Mouse (Mus musculus): Measurements from ENCODE around the gene Sorbs2.

Sorbs2 gene

DNA sequence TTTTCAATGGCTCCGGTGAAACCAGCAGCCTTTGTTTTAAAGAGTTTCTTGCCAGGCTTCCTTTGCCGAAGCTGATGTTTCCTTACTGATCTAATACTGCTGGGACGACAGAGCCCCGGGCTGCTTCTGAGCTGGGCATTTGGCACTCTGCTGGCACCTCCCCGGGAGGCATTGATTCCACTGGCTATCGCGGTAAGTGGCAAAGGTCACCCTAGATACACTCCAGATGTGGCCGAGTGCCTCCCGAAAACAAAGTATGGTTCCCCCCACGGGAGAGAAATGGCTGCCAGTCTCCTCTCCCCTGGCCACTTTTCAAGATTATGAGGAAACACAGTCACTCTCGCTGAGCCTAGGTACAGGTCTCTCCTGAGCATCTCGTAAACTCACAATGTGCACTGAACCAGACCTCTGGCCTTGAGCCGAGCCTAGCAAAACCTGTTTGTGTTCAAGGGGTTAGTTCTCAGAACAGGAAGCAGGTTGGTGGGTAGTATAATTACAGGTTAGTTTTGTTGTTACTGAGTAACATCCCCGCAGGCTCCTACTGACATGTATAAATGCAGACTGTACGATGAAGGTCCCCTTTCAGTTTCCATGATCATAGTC, 114.1 kb downstream of the Sorbs2 start:
- DNase-seq (ENCODE audit: low read depth in 1 of 2, low spot score in 2 of 2): no peak

DNA sequence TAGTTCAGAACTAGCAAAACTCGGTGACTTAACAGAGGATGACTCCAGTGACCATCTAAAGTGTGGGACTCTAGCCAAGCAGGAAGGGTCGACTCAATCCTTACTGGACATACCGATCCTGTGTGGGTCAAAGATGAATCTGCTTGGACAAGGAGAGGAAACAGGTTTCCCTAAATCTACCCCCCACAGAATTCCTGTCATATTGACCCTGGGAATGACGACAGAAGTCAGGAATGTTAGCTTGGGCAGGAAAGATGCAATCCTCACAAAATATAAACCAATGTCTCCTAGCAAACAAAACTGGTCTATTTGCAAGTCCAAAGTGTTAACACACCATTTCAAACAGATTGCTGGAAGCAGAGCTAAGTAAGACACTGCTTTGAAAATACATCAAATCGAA, 118.8 kb downstream of the Sorbs2 start:
- DNase-seq (ENCODE audit: low read depth in 1 of 2, low spot score in 2 of 2): no peak

DNA sequence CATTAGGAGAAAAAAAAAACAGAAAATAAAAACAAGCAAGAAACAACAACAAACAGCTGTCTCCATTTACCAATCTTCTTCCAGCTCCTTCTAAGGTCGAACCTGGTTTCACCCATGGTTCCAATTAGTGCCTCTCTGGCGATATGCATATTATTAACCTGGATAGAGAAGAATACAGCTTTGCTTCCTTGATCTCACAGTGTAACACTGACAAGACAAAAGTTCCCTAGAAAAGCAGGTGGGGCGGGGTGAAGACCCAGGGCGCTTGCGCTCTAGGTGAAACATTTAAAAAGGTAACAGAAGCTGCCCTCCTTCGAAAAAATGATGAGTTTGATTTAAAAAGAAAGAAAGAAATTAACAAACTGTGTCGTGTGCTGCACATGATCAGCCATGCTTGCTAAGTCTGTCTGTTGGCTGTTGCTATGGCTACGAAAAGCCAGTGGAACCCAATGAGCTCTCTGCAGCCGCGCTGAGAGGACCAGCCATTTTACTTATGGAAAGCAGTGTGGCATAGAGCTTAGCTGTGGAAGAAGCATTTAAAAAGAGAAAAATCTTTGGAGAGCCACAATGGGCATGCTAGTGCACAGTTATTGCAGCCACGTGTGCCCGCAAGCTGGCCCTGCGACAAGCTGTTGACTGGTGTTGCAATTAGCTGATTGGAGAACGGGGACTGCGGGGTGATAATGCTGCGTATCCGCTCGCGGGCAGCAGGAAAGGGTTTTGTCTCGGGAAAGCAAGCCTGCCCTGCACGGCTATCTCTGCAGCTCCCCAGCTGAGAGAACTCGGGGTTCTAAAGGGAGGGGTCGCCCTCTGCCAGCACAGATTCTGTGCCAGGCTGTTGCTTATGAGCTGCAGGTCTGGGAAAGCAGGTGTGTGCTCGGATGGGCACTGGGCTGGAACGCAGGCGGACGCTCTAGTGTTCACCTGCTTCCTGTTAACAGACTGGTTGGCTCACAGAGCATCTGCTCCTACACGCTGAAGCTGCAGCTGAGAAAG, 120.0 kb downstream of the Sorbs2 start:
- no peak for DNase-seq (ENCODE audit: low read depth in 1 of 2, low spot score in 2 of 2)

DNA sequence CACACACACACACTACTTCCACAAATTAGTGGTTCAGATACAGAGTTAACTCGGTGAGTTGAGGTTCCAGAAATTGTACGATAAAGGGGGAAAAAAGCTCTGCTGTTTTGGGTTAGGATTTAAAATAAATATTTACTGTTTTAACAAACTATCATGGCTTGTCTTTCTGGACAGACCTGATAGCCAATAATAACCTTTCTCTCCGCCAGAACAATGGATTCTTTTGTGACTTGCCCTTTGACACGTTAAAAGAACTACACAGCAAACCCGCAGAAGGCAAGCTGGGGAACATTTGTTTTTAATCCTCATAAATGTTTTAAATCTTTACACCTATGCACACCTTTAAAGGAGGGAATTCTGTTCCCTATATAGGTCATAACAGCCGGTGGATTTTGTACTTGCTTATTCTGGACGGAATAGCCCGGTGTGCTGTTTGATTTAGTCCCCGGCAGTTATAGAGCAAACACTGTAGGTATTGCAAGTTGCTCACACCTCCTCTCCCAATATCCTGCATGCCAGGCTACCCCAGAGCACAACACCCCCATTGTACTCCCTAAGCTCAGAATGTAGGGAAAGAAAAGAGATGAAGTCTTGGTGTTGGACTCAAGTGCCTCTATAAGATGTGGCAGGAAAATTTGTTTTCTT, 121.0 kb downstream of the Sorbs2 start:
- DNase-seq (ENCODE audit: low read depth in 1 of 2, low spot score in 2 of 2): no peak

DNA sequence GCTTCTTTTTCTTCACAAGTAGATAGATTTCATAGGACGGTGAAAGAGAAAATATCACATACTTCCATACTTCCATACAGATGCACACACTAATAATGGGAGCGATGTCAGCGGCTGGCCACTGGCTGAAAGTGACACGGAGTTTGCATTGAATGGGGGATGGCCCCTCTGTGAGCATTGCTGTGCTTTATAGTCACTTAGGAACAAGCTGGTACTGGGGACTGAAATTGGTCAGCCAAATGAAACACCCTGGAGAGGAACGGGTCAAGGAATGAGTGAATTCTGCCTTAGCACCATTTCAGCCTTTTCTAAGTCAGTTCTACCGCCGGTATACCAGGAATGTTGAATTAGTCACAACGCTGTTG, 121.5 kb downstream of the Sorbs2 start:
- no peak for DNase-seq (ENCODE audit: low read depth in 1 of 2, low spot score in 2 of 2)

DNA sequence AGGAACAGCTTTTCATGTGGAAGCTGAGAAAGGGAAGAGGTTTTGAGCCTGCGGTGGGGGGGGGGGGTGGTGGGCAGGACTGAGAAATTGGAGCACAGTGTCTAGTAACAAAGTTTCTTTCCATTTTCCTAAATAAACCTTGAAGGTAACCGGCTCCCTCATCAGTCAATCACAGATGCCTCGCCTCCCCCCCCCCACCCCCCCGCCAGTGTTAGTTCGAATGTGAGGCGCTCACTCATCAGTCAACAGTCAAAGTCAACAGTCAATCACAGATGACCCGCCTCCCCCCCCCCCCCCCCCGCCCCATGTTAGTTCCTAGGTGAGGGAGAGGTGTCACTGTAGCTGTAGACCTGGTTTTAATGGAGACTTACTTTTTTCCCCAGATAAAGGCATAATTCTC, 123.4 kb downstream of the Sorbs2 start:
- DNase-seq (ENCODE audit: low read depth in 1 of 2, low spot score in 2 of 2): no peak

DNA sequence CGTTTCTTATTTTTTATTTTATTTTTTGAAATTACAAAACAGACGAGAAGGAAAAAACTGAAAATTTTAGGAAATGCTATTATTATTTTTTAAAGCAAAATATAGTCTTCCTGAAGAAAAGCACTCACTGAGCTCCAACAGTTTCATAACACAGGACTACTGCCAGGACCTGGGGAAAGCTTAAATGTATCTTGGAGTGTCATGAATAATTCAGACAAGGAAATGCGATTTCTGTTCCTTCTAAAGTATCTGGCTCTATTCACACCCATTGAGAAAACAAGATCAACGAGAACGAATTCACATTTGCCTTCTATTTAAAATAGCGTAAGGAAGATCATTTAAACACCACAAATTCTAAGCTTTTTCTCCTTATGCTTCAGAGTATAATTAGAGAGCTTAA, 127.6 kb downstream of the Sorbs2 start:
- no peak for DNase-seq (ENCODE audit: low read depth in 1 of 2, low spot score in 2 of 2)

DNA sequence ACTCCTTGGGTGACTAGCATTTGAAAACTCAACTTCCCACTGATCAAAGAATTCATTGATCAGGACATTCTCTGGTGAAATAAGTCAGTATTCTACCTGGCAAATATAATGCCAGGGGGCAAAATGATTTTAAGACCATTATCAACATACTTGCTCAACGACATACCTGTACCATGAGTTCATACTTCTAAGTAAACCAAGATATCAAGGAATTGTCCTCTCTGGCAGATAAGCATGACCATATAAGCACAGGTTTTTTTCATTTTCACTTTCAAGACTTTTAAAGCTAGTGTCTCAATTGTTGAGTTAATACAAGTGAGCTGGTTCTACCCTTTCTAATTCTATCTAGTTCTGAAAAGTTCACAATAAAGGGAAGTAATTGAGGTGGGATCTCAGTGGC, 130.2 kb downstream of the Sorbs2 start:
- DNase-seq (ENCODE audit: low read depth in 1 of 2, low spot score in 2 of 2): no peak

DNA sequence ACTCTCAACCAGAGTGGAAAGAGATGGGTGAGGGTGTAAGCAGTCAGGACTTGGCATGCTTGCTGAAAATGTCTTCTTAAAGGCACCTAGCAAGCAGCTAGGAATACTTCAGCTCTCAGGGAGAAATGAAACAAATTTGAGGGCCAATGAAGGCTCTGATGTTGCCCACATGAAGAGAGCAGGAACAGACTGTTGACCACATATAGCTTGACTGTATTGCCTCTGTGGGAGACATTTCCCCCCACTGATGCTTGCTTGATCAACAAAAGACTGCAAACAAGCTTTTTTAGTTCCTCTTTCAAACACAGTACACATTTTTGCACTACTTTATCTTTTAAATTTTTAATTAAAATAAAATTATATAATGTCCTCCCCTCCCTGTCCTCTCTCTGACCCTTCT, 131.9 kb downstream of the Sorbs2 start:
- no peak for DNase-seq (ENCODE audit: low read depth in 1 of 2, low spot score in 2 of 2)

DNA sequence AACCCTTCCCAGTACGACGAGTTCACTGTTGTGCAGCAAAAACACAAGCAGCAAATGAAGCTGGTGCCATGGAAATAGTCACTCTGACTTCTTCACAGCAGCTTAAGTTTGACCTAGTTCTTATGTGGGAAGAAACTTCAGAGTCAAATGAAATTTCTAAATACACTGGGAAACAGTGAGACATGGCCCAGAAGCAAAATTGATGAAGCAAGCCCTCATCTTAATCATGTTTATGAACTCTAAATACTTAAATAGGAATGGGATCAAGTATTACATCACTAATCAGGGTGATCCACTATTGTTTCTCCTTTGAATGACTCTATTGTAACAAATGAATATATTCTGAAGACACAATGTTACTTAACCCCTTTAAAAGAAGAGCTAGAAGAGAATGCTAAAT, 137.1 kb downstream of the Sorbs2 start:
- DNase-seq (ENCODE audit: low read depth in 1 of 2, low spot score in 2 of 2): no peak

DNA sequence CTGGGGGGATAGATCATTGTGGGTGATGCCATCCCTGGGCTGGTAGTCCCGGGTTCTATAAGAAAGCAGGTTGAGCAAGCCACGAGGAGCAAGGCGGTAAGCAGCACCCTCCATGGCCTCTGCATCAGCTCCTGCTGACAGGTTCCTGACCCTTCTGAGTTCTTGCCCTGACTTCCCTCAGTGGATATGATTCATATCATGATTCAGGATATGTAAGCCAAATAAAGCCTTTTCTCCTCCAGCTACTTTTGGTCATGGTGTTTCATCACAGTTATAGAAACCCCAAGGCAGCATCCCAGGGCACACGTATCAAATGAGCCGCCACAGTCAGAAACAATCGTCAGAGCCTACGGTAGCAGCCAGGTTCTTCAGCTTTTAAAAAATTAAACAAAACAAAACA, 141.5 kb downstream of the Sorbs2 start:
- DNase-seq (ENCODE audit: low read depth in 1 of 2, low spot score in 2 of 2): no peak

DNA sequence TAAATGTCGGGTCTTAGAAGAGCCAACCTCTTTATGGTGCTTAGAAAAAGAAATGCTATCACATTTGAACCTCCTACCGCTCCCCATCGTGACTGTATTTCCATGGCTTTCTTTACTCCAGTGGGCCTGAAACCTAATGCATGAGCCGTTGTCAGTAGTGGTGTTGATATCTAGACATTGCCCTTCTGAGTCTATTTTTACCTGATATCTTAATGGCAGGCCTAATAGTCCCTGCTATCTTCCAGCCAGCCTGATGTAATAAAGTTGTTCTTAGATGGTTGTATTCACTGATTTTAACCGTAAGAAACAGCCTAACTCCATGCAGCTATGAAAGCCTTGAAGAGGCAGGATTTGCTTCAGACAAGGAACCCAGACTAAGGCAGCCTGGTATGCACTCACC, 142.4 kb downstream of the Sorbs2 start:
- no peak for DNase-seq (ENCODE audit: low read depth in 1 of 2, low spot score in 2 of 2)

DNA sequence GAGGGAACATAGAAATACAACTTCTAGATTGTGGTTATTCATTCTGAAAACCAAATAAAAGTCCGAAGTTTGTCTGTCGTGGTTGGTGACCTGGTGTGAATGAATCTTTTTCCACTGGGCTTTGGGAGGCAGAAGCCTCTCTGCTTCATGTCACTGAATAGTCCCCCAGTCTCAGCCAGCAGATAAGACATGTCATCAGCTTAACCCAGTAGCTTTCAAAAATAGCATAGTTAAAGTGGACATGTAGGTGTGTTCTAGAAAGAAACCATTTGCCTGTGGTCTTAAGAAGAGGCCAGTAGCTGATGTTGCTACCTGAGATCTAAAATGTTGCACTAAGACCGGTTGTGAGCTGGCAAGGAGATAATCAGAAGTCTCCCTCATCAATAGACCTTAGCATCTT, 150.4 kb downstream of the Sorbs2 start:
- DNase-seq (ENCODE audit: low read depth in 1 of 2, low spot score in 2 of 2): no peak

DNA sequence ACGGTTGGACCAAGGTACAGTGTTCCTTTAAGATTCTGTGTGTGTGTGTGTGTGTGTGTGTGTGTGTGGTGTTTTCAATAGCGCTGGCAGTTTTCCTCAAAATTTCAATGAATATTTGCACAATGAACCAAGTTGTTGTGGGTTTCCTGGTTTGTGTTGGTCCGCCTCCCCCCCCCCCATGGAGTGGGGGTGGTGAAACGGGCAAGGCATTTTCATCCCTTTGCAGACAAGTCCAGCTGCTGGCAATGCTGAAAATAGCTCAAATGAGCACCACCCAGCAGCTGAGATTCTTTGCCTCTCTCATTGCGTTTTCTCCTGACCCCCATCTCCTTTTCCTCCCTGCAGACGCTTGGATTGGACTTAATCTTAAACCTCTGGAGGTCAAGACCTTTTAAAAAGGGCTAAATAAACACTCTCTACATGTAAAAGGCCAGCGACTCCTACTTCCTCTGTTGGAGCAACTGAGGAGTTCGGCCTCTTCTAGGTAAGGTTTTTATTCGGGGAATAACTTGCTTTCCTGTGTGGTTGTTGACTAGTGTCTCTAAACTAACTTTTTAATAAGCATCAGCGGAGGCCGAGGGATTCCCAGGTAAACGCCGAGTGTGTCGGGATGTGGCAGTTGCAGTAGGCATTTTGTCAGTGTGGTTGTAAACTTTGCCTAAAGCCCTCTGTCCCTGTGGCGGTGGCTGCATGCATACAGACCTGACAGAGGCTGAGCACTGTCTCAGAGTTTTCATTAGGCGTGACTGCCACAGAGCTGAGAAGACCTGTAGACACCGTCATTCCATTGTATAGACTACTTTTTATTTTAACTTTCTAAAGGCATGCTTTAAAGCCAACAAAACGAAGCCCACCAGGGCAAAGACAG, 151.1 kb downstream of the Sorbs2 start:
- DNase-seq (ENCODE audit: low read depth in 1 of 2, low spot score in 2 of 2): no peak

DNA sequence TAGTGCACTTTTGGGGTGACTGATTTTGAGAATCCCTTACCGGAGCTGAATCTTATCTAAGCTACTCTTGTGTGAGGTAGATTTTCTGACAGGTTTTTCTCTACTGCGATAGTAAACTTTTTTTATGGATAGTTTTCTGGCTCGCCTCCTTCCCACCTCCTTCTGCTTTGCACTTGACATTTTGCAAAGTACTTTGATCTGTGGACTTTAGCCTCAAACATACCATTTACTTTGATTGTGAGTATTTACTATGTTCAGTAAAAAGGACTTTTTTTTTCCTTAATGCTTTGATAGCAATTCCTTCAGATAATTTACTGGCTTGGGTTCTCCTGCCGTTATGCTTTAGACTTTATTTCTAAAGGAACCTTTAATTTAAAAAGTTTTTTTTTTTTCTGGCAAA, 151.9 kb downstream of the Sorbs2 start:
- DNase-seq (ENCODE audit: low read depth in 1 of 2, low spot score in 2 of 2): no peak

DNA sequence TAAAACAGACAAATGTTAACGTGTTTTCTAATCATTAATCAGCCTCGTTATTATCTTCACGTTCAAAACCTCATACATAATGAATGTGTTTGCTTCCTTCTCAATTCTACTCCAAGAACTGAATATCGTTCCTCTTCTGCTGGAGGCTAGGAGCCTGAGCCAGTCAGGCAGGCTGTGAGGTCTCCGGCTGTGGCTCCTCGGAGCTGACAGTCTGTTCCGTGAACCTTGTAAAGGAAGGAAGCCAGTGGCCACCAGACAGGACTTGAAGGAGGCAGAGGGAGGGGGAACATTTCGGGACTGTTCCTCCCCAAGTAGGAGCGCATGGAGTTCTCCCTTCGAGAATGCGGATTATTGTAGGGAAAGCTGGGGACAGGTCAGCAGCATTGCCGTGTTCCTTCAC, 153.0 kb downstream of the Sorbs2 start:
- DNase-seq (ENCODE audit: low read depth in 1 of 2, low spot score in 2 of 2): no peak

DNA sequence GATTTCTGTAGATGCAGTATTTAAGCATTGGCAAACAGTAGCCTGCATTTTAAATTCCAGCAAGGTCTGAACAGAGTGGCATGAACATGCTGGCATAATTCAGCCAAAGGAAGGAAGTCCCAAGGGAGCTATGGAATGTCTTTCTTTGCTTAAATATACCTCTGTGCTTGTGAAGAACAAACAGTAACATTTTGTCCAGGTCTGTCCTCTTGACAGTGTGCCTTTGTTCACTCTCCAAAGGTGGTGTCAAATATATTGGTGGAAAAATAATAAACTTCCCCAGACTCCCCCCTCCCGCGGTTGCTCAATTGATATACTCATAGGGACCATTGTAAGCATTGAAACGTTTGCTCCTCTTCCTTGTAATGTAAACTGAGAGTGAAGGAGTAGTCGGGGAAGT, 154.0 kb downstream of the Sorbs2 start:
- DNase-seq (ENCODE audit: low read depth in 1 of 2, low spot score in 2 of 2): no peak

DNA sequence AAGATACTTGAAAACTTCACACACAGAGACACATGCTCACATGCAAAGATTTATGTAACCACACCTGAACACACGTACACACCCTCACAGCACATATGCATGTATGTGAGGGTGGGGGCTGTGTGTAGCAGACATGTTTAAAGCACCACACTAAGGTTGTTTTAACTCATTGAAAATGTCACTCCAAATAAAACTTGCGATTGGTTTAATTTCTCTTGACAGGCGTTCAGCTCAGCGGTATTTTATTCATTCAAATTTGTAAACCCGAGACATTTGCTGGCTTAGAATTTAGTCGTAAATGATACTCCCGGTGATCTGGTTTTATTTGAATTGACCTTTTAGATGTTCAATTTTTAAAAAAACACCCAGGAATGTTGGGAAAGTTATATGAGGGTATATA, 158.6 kb downstream of the Sorbs2 start:
- no peak for DNase-seq (ENCODE audit: low read depth in 1 of 2, low spot score in 2 of 2)

DNA sequence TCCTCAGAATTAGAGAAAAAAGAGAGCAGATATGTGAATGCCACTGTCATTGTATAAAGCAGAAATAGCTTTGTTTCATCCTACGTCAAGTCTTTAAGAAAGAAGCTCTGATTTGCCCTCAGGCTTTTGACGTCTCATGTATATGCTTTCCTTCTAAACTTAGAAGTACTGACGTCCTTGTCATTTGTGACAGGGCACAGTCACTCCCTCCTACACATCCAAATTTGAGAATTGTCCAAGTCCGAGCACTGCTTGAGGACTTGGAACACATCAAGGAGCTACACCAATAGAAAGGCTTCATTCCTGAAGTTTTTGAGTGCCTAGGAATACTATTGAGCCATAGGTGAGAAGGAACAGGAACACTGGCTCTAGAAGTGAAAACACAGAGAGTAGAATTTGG, 165.6 kb downstream of the Sorbs2 start:
- no peak for DNase-seq (ENCODE audit: low read depth in 1 of 2, low spot score in 2 of 2)

DNA sequence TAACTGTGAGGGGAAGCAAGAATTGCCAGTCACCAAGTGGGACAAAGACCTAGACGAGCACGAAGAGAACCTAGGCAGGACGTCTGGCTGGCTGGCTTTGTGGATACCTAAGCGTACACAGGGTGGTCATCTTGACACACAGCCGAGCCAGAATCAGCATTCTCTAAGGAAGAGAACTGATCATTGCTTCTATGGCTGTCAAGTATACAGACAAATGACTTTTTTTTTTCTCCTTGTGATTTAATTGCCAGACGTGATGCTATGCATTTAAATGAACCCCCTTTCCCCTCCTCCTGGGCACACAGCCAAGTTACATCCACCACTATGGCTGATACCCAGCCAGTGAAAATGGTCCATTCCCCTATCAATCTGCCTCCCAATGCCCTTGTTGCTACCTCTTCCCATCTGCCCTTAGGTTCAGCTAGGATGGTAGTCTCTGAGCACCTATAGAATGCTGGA, 168.3 kb downstream of the Sorbs2 start:
- no peak for DNase-seq (ENCODE audit: low read depth in 1 of 2, low spot score in 2 of 2)
